Mouse (Mus musculus): Measurements from ENCODE around the gene Bod1l.

The Bod1l gene

GRCm38 (mm10) chr5:41758671-41759639 lies 85.2 kb downstream of the Bod1l start:
- no peak for DNase-seq (ENCODE audit: low spot score)

- no peak for DNase-seq (ENCODE audit: low spot score)
These were observed 86.8 kb downstream of the Bod1l start for GRCm38 (mm10) chr5:41757338-41757737.

GRCm38 (mm10) chr5:41756396-41756795 lies 87.7 kb downstream of the Bod1l start:
- DNase-seq (ENCODE audit: low spot score), result no peak

DNA sequence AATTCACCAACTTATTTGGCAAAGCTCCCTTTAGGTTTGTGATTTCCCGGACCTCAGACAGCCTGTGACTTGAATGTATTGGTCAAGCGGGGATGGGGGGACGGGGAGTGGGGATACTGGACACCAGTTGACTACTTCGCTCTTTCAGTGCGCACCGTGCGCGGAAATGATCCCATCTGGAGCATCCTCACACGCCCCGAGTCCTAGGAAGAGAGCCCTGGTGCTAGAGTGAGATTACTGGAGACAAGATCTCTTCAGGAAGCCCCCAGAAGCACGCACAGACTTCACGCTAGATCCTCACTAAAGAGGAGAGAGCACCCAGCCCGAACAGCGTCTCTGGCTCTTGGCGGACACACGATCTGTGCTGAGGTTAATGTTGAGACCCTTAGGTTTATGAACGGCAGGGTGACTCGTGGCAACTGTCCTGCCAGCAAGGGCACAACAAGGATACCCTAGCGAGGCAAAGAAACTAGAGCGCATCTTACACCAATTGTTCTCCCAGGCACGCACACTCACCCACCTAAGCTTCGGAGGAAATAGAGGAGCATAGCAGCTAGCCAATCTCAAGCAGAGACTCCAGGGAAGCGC lies 88.6 kb downstream of the Bod1l start:
- DNase-seq (ENCODE audit: low spot score), result no peak

- DNase-seq (ENCODE audit: low spot score), result no peak
These were observed 89.3 kb downstream of the Bod1l start for GRCm38 (mm10) chr5:41754836-41755235.

- DNase-seq (ENCODE audit: low spot score), result no peak
These were observed 89.8 kb downstream of the Bod1l start for GRCm38 (mm10) chr5:41754226-41754775.

DNA sequence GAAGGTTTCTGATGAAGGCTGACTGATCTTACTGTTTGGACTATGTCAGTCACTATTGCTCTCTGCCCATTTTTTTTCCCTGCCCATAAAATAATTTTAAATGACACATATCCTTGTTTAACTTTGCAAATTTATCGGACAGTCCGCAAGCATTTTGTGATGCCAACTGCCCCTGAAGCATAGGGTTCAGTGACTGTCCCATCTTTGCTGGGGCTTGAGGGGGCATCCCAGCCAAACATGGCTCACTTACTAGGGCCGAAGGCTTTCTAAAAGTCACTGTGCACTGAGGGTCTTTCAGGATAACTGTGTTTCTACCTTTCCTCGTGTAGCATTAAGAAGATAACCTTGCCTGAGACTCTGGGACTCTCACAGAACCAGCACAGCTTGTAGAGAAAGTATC lies 91.4 kb downstream of the Bod1l start:
- no peak for DNase-seq (ENCODE audit: low spot score)

DNA sequence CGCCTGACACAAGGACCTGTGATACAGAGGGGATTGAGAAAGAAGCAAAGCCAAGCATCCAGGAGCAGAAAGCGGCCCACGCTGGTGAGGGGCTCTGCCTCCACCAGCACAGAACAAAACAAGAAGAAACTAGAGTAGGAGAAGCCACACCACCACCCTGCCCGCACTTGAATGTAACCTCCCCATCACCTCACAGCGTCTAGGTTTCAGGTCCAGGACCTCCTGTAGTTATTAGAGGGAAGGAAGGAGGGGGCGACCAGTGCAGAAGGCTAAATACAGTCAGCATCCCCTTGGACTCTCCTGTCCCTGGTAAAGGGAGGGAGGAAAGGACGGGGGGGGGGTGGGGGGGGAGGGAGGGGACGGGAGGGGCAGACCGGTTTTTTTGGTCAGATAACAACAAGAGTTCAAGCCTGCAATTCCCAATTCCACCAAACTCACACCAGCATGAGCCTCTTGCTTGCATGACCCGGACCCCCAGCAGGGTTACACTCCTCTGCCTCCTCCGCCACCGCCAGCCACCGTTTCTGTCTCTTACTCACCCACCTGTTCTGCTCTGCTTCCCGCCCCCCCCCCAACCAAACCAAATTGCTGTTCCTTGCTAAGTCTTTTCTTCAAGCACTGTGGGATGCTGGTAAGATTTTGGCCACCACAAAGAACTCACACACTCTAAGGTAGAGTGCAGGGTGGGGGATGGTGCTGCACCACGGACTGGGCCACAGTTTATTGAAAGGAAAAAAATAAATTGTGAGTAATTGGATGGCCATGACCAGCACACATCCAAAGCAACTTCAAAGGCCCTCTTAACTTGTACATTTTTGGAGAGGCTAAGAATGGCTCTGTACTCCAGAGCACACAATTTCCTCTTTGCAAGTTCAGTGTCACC lies 99.0 kb downstream of the Bod1l start:
- no peak for DNase-seq (ENCODE audit: low spot score)

- DNase-seq (ENCODE audit: low spot score), result no peak
These were observed 99.9 kb downstream of the Bod1l start for GRCm38 (mm10) chr5:41744234-41744633.

DNA sequence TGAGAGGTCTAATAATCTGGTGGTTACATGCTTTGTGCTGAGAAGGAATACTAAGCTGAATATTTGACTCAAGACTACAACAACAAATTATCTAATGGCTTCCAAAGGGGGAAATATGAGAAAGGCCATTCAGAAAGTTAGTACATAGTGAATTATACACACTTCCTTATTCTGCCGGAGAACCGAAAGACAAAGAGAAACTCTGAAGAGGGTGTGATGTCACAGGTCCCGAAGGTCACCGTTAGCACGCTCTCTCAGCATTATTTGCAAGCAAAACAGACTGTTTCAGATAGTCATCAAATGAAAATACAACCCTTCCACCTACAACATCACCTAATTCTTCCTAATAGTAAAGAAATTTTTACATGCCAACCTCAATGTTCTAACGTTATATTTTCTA lies 105.3 kb downstream of the Bod1l start:
- DNase-seq (ENCODE audit: low spot score), result no peak

Data from ovary, postnatal 36 days (tissue).